Mouse (Mus musculus): ENCODE measurements around the gene Scgb1a1. TPM values are rescaled to one million over a fixed set of nuclear protein-coding genes. Genes with fewer than 3 reads are reported as not detected.
"Not testable (repeated sequence)": the region's sequence is repeated elsewhere in the genome, so short reads cannot be mapped to it uniquely, and the experiment has no call there.

Scgb1a1 gene
- polyA plus RNA-seq, 1 experiment from 2014 or later = not detected

- Histone ChIP-seq H3K36me3 (no peaks in the 10 kb centered on the region), H3K27ac (no peak overlapping the region), H3K4me2 (no peak overlapping the region), H3K4me3 (replicated peaks) (no peak overlapping the region), H3K27me3 (replicated peaks) (no peaks in the 10 kb centered on the region), H3K9ac (no peak overlapping the region), H3K4me1 (no peaks in the 10 kb centered on the region), H3K9me3 (no peaks in the 10 kb centered on the region)
- ATAC-seq (ENCODE audit: insufficient read depth, low FRiP score, low read depth) = no peak
- 80% methylated on average over 4 of the region's 4 CpGs for WGBS
These were observed 27.7 kb downstream of the Scgb1a1 start for GRCm38 (mm10) chr19:9060103-9060502.

- H3K9me3 ChIP-seq = no peaks in the 10 kb centered on the region
- no peak for ATAC-seq (ENCODE audit: insufficient read depth, low FRiP score, low read depth)
- no peaks in the 10 kb centered on the region for H3K4me1 ChIP-seq
- no peak overlapping the region for H3K4me2 ChIP-seq
- no peak overlapping the region for H3K4me3 ChIP-seq (replicated peaks)
- H3K9ac ChIP-seq = no peak overlapping the region
- whole genome bisulfite sequencing = 76% methylated on average over 7 of the region's 7 CpGs
- H3K36me3 ChIP-seq = no peaks in the 10 kb centered on the region
- H3K27ac ChIP-seq = no peak overlapping the region
- no peaks in the 10 kb centered on the region for H3K27me3 ChIP-seq (replicated peaks)
These were observed 28.4 kb downstream of the Scgb1a1 start for GRCm38 (mm10) chr19:9059391-9059790.

- no peaks in the 10 kb centered on the region for H3K27me3 ChIP-seq (replicated peaks)
- H3K4me1 ChIP-seq = no peaks in the 10 kb centered on the region
- no peak overlapping the region for H3K4me3 ChIP-seq (replicated peaks)
- ATAC-seq (ENCODE audit: insufficient read depth, low FRiP score, low read depth) = no peak
- no peaks in the 10 kb centered on the region for H3K36me3 ChIP-seq
- no peak overlapping the region for H3K27ac ChIP-seq
- 70% methylated on average over 4 of the region's 4 CpGs for WGBS
- no peaks in the 10 kb centered on the region for H3K9me3 ChIP-seq
- H3K9ac ChIP-seq = no peak overlapping the region
- H3K4me2 ChIP-seq = no peak overlapping the region
These were observed 28.8 kb downstream of the Scgb1a1 start for GRCm38 (mm10) chr19:9058944-9059343.

- no peak overlapping the region for H3K27ac ChIP-seq
- no peak overlapping the region for H3K4me2 ChIP-seq
- H3K9ac ChIP-seq = no peak overlapping the region
- H3K36me3 ChIP-seq = no peaks in the 10 kb centered on the region
- H3K27me3 ChIP-seq (replicated peaks) = no peaks in the 10 kb centered on the region
- ATAC-seq (ENCODE audit: insufficient read depth, low FRiP score, low read depth) = no peak
- WGBS = 77% methylated on average over 1 of the region's 1 CpGs
- no peak overlapping the region for H3K4me3 ChIP-seq (replicated peaks)
- H3K4me1 ChIP-seq = 0 out of 2 replicates have a peak, but pooled peaks cover 1% of the 10 kb centered on the region
- no peaks in the 10 kb centered on the region for H3K9me3 ChIP-seq
These were observed 29.4 kb downstream of the Scgb1a1 start for GRCm38 (mm10) chr19:9058331-9058884.

- no peak overlapping the region for H3K27ac ChIP-seq
- no peak overlapping the region for H3K4me2 ChIP-seq
- H3K27me3 ChIP-seq (replicated peaks) = no peaks in the 10 kb centered on the region
- 0 out of 2 replicates have a peak, but pooled peaks cover 4% of the 10 kb centered on the region for H3K4me1 ChIP-seq
- H3K4me3 ChIP-seq (replicated peaks) = no peak overlapping the region
- H3K36me3 ChIP-seq = no peaks in the 10 kb centered on the region
- H3K9ac ChIP-seq = no peak overlapping the region
- no peaks in the 10 kb centered on the region for H3K9me3 ChIP-seq
- ATAC-seq (ENCODE audit: insufficient read depth, low FRiP score, low read depth) = no peak
These were observed 30.1 kb downstream of the Scgb1a1 start for GRCm38 (mm10) chr19:9057679-9058078.

- H3K4me3 ChIP-seq (replicated peaks) = no peak overlapping the region
- no peak overlapping the region for H3K27ac ChIP-seq
- no peak overlapping the region for H3K4me2 ChIP-seq
- WGBS = 85% methylated on average over 4 of the region's 4 CpGs
- H3K27me3 ChIP-seq (replicated peaks) = no peaks in the 10 kb centered on the region
- H3K36me3 ChIP-seq = no peaks in the 10 kb centered on the region
- H3K9me3 ChIP-seq = no peaks in the 10 kb centered on the region
- ATAC-seq (ENCODE audit: insufficient read depth, low FRiP score, low read depth) = no peak
- H3K9ac ChIP-seq = no peak overlapping the region
- 0 out of 2 replicates have a peak, but pooled peaks cover 4% of the 10 kb centered on the region for H3K4me1 ChIP-seq
These were observed 31.9 kb downstream of the Scgb1a1 start for GRCm38 (mm10) chr19:9055703-9056355.

GRCm38 (mm10) chr19:9055153-9055552 is 32.6 kb downstream of the Scgb1a1 start:
- Histone ChIP-seq H3K27ac (no peak overlapping the region), H3K36me3 (no peaks in the 10 kb centered on the region), H3K9me3 (no peaks in the 10 kb centered on the region), H3K27me3 (replicated peaks) (no peaks in the 10 kb centered on the region), H3K4me3 (replicated peaks) (no peak overlapping the region), H3K4me2 (no peak overlapping the region), H3K9ac (no peak overlapping the region), H3K4me1 (0 out of 2 replicates have a peak, but pooled peaks cover 4% of the 10 kb centered on the region)
- no peak for ATAC-seq (ENCODE audit: insufficient read depth, low FRiP score, low read depth)
- WGBS = 13% methylated on average over 2 of the region's 2 CpGs

- Histone ChIP-seq H3K27ac (peak overlapping the region; percentile 55; the same call in 1 of the 2 replicates), H3K4me3 (replicated peaks) (no peak overlapping the region), H3K27me3 (replicated peaks) (no peaks in the 10 kb centered on the region), H3K9me3 (no peaks in the 10 kb centered on the region), H3K9ac (no peak overlapping the region), H3K4me1 (0 out of 2 replicates have a peak, but pooled peaks cover 4% of the 10 kb centered on the region), H3K36me3 (no peaks in the 10 kb centered on the region), H3K4me2 (no peak overlapping the region)
- ATAC-seq (ENCODE audit: insufficient read depth, low FRiP score, low read depth) = peak; percentile 72; the same call in 1 of the 2 replicates
- WGBS = 17% methylated on average over 6 of the region's 6 CpGs
These were observed 34.8 kb downstream of the Scgb1a1 start for GRCm38 (mm10) chr19:9052803-9053431.

- not testable (repeated sequence) for H3K4me3 ChIP-seq (replicated peaks); H3K27me3 ChIP-seq (replicated peaks); H3K9me3 ChIP-seq; ATAC-seq (ENCODE audit: insufficient read depth, low FRiP score, low read depth); H3K36me3 ChIP-seq; H3K9ac ChIP-seq; H3K27ac ChIP-seq; H3K4me2 ChIP-seq
- H3K4me1 ChIP-seq = peaks cover 12% of the 10 kb centered on the region
- 90% methylated on average over 4 of the region's 4 CpGs for WGBS
These were observed 35.8 kb downstream of the Scgb1a1 start for GRCm38 (mm10) chr19:9051985-9052384.

GRCm38 (mm10) chr19:9050294-9051229 is 37.2 kb downstream of the Scgb1a1 start:
- Histone ChIP-seq H3K27ac (no peak overlapping the region), H3K9me3 (no peaks in the 10 kb centered on the region), H3K4me2 (no peak overlapping the region), H3K4me3 (replicated peaks) (no peak overlapping the region), H3K4me1 (peaks cover 15% of the 10 kb centered on the region), H3K27me3 (replicated peaks) (no peaks in the 10 kb centered on the region), H3K9ac (no peak overlapping the region), H3K36me3 (no peaks in the 10 kb centered on the region)
- 53% methylated on average over 9 of the region's 9 CpGs for WGBS
- ATAC-seq (ENCODE audit: insufficient read depth, low FRiP score, low read depth) = peak; percentile 45; the same call in 1 of the 2 replicates

GRCm38 (mm10) chr19:9048981-9049687 is 38.6 kb downstream of the Scgb1a1 start:
- H3K36me3 ChIP-seq = no peaks in the 10 kb centered on the region
- H3K4me3 ChIP-seq (replicated peaks) = no peak overlapping the region
- no peak overlapping the region for H3K27ac ChIP-seq
- H3K4me2 ChIP-seq = no peak overlapping the region
- peaks cover 15% of the 10 kb centered on the region for H3K4me1 ChIP-seq
- H3K27me3 ChIP-seq (replicated peaks) = no peaks in the 10 kb centered on the region
- H3K9me3 ChIP-seq = no peaks in the 10 kb centered on the region
- no peak for ATAC-seq (ENCODE audit: insufficient read depth, low FRiP score, low read depth)
- no peak overlapping the region for H3K9ac ChIP-seq
- whole genome bisulfite sequencing = 96% methylated on average over 4 of the region's 4 CpGs

Measured in stomach, embryonic 15.5 days (tissue).